Mouse (Mus musculus): ENCODE measurements around the gene Decr2.
"Not testable (repeated sequence)": the region's sequence is repeated elsewhere in the genome, so short reads cannot be mapped to it uniquely, and the experiment has no call there.

Decr2 gene

GRCm38 (mm10) chr17:26064916-26065315, 25.2 kb downstream of the Decr2 start:
- in situ Hi-C loops (cut with MboI, MseI), result no loop called here

- in situ Hi-C loops (cut with MboI, MseI), result no loop called here
Observed at GRCm38 (mm10) chr17:26057787-26058567, 32.2 kb downstream of the Decr2 start.

GRCm38 (mm10) chr17:26057278-26057677, 32.9 kb downstream of the Decr2 start:
- in situ Hi-C loops (cut with MboI, MseI), result no loop called here

- in situ Hi-C loops (cut with MboI, MseI), result no loop called here
Observed at GRCm38 (mm10) chr17:26055164-26055563, 35.0 kb downstream of the Decr2 start.

- in situ Hi-C loops (cut with MboI, MseI), result no loop called here
Observed at GRCm38 (mm10) chr17:26054133-26054845, 35.8 kb downstream of the Decr2 start.

GRCm38 (mm10) chr17:26052706-26053105, 37.4 kb downstream of the Decr2 start:
- in situ Hi-C loops (cut with MboI, MseI), result no loop called here

- in situ Hi-C loops (cut with MboI, MseI), result no loop called here
Observed at GRCm38 (mm10) chr17:26052074-26052473, 38.1 kb downstream of the Decr2 start.

- in situ Hi-C loops (cut with MboI, MseI), result no loop called here
Observed at GRCm38 (mm10) chr17:26048118-26048517, 42.0 kb downstream of the Decr2 start.

GRCm38 (mm10) chr17:26046253-26046997, 43.7 kb downstream of the Decr2 start:
- in situ Hi-C loops (cut with MboI, MseI), result no loop called here

- in situ Hi-C loops (cut with MboI, MseI), result no loop called here
Observed at GRCm38 (mm10) chr17:26045285-26045684, 44.9 kb downstream of the Decr2 start.

- in situ Hi-C loops (cut with MboI, MseI), result no loop called here
Observed at GRCm38 (mm10) chr17:26043249-26043636, 46.9 kb downstream of the Decr2 start.

GRCm38 (mm10) chr17:26042599-26043248, 47.4 kb downstream of the Decr2 start:
- in situ Hi-C loops (cut with MboI, MseI), result no loop called here

GRCm38 (mm10) chr17:26041111-26041802, 48.9 kb downstream of the Decr2 start:
- in situ Hi-C loops (cut with MboI, MseI), result no loop called here

- in situ Hi-C loops (cut with MboI, MseI), result not testable (repeated sequence)
Observed at GRCm38 (mm10) chr17:26040711-26041110, 49.4 kb downstream of the Decr2 start.

GRCm38 (mm10) chr17:26032037-26032436, 58.1 kb downstream of the Decr2 start:
- in situ Hi-C loops (cut with MboI, MseI), result no loop called here

- in situ Hi-C loops (cut with MboI, MseI), result no loop called here
Observed at GRCm38 (mm10) chr17:26031583-26031982, 58.6 kb downstream of the Decr2 start.

Measured in T-helper 1 cell (primary cell).